Mouse (Mus musculus): ENCODE measurements around the gene Gprc5c.

Gprc5c gene

DNA sequence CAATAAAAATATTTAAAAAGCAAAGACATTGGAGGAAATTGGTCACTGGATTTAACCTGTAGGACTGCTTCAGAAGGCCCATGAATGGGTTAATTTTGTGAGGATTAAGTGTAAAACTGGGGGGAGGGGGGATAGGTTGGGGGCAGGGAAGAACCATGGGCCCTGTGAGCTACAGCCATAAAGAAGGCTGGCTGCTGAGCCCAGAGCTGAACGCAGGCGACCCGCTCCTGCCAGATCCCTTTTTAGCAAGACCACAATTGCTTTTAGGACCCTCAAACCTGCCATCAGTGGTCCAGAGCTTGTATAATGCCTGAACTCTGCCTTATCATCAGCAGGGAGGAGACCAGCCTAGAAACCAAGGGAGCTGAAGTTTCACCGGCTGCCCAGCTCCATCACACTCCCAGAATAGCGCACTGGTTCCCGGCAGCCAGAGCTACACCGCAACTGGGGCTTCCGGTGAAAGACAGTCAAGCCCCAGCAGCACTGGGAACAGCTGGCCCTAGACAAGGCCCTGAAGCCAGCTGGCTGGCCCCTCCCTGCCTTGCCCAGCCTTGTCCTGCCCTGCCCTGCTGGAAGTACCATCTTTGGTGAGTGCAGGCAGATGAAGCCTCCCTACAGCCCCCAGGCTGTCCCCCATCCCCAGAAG is 7.0 kb upstream of the Gprc5c start:
- DNase-seq (ENCODE audit: low spot score): peak; percentile 56

DNA sequence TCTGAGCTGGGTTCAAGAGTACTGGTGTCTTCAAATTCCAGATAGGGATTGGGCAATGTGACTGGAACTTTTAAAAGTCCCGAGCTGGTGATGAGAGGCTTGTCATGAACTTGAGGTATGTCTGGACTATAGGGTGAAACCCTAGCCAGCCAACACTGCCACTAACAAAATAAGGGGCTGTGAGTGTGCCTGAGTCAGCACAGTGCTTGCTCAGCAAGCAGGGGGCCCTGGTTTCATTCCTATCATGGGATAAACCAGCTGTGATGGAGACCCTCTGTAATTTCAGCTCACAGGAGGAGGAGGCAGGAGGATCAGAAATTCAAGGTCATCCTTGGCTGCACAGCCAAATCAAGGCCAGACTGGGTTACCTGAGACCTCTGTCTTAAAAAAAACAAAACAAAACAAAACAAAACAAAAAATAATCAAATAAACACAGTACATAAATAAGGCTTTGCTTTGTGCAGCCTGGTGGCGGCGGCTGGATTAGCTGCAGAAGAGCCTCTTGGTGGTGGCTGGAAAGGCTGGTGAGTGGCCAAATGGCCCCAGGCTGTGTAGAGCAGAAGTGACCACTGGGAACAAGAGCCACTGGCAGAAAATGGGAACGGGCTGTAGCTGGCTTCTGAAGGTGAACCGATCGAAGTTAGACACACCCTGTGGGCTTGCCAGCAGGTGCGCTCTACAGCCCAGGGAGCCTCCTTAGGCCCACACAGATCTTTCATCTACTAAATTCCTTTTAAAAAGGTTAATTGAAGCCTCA is 6.3 kb upstream of the Gprc5c start:
- no peak for DNase-seq (ENCODE audit: low spot score)

DNA sequence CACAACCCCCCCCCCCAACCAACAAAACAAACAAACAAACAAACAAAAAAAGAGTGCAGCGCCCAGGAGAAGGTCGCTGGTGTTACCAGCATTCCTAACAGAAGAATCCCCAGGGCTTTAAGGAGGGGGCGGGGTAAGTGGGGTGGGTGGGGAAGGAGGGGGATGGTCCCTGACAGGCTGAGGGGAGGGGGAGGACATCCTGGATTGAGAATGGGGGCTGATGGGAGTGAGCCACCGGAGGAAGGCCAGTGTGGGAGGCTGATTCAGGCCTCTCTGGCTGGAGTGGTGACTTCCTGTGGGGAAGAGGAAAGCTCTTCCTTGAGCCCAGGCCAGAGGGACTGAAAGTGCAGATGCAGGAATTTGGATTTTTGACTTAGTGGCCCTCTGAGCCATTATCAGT is 4.6 kb upstream of the Gprc5c start:
- DNase-seq (ENCODE audit: low spot score): no peak

DNA sequence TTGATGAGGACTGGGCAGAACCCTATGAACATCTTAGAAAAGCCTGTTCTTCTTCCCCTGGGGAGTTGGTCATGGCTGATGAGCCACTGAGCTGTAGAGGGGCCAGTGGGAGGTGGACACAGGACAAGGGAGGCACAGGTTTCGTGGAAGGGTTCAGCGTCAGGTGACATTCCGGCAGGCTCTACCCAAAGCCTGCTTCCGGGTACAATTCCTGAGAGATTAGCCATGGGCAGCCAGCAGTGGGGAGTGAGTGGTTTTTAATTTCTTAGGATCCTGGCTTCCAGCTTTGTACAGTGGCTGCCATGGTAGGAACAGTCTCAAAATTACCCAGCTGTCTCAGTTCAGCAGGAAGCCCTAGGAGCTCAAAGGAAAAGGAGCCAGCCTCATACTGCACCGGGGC is 3.9 kb upstream of the Gprc5c start:
- DNase-seq (ENCODE audit: low spot score): no peak

DNA sequence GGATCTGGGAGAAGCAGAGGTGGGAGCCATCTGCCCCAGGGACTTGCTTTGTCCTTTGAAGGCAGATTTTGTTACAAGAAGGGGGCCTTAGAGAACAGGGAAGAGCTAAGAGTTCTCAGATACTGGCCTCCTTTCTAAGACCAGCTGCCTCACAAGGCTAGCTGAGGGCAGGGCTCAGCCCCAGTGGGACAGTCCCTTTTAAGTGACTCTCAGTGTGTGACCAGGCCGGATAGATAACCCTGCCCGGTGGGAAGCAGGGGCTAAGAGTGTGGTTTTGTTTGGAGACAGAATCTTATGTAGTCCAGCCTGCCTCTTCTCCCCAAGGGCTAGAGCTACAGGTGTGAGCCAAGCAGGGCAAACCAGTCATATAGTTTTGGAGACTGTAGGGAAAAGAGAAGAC is 1.4 kb upstream of the Gprc5c start:
- DNase-seq (ENCODE audit: low spot score): no peak

DNA sequence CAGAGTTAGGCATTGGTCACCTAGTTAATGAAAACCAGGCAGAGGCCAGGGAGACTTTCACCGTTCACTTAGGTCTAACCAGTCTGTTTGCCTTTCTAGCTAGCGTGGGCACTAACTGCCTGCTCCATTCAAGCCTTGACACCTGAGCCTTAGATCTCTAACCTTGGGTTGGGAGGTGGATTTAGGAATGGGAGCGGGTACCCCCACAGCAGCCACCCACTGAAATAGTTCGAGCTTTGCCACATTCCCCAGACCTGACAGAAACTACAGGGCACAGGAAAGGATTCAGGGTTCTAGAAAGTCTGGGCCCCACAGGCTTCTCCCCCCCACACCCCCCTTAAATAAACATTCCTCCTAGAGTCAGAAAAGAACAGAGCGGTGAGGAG is 893 bp upstream of the Gprc5c start:
- DNase-seq (ENCODE audit: low spot score): no peak

DNA sequence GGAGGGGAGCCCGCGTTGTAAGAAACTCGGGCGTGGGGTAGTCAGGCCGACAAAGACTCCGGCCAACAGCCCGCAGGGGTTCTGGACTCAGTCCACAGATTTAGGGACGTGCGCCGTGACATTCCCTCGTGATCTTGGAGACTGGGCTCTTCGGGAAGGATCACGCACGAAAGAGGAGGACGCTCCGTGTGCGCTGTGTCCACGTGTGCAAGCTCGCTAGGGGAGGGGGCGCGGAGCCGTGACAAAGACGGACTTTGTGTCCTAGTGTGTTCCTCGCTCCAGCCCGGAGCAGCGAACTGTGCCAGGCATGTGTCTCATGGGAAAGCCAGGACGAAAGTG is 286 bp downstream of the Gprc5c start:
- DNase-seq (ENCODE audit: low spot score): peak; percentile 69

DNA sequence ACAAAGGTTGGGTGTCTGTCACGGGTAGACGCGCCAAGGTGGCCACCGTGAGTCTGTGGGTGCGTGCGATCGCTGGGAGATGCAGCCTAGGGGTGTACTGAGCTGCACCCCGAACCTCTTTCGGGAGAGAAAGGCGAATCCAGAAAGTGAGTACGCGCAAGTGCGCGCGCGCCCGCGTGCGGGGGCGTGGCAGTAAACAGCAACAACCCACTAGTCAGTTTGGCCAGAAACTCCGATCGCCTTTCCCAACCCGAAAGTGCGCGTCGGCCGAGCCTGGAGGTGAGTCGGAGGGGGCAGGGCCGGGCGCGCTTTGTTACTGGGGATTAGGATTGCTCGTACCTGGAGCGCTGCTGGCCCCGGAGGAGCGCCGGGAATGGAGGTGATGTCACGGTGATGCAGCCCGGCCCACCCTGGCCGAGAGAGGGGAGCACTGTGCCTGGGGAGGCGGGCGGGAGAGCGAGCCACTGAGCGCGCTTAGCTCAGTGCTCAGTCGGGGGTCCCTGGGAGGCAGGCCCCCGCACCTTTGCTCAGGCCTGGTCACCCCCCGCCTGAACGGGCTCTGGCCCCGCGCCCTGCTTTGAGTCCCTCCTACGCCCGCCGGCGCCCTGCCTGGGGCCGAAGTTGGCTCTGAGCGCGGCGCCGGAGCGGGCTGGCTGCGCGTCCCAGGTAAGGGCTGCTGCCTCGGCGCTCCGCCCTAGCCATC is 807 bp downstream of the Gprc5c start:
- peak; percentile 75 for DNase-seq (ENCODE audit: low spot score)

DNA sequence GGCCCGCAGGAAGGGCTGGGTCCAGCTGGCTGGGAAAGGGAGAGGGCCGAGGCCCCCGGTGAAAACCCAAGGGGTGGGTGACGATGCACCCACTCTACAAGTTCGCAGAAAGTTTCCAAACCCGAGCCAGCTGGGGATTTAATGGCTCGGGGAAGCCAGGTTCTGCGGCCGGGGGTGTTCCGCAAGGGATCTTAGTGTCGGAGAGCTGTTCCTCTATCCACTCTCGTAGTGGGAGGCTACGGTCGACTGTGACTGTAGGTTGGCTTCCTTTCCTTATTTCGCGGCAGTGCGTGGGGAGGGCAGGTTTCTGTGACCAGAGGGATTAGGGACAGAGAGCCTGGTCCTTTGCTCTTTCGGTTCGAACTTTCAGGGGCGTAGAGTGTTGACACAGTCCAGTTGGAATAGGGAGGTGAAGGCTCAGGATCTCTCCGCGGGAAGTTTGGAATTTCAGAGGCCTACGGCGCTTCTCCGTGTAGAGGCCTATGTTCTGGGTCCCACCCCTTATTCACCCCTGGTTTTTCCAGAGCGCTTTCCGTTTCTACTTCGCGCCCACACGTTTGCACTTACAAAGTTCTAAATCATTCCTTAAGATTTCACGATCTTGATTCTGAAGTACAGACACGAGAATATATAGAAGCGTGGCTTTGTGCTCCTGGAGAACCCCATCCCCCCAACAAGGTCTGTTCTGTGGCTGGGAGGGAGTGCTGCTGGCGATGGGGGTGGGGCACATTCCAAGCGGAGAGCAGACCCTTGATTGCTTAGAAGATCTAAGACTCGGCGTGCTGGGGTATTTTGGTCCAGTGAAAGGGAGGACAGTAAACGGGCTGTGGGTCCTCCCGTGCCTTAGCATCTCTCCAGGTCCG is 1.6 kb downstream of the Gprc5c start:
- peak; percentile 72 for DNase-seq (ENCODE audit: low spot score)

DNA sequence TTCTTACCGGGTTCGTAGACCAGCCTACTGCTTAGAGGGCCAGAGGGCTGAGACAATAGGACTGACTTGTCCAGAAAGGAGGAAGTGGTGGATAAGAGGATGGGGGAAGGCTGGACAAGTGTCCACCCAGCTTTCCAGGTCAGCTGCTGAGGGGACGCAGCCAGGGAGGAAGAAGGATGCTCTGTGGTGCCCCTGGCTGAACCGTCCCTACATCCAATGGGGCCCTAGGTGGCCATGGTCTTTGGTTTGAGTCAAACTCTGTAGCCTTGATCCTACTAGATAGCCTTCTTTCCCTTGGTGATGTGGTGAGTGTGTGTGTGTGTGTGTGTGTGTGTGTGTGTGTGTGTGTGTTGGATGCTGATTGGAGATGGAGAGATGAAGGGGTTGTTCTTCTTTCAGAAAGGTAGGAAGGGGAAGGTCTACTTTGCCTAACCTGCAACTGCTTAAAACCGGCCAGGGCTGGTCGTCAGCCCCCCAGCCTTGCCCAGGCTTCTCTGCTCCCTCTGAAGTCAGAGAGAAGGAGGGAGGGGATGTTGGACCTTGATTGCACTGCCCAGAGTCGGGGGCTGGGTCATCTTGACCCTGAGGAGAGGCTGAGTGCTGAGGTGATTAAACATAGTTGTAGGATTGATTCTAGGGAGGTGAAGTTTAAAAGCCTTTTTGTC is 2.4 kb downstream of the Gprc5c start:
- DNase-seq (ENCODE audit: low spot score): no peak

DNA sequence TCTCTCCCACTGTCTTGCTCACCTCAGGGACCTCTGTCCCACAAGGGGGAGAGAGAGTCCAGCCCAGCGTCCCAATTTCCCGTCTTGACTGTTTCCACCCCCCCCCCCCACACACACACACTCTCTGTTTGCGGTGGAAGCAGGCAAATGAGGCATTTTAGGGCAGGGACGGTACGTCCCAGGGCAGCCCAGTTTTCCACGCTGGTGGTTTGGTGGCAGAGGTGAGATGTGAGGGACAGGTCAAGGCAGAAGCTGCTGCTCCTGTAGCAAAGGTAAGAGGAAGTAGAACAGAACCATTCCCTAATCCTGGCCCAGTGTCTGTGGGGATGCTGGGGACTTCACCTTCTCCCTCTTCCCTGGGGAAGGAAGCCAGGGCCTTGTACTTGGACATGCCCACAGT is 3.6 kb downstream of the Gprc5c start:
- no peak for DNase-seq (ENCODE audit: low spot score)

DNA sequence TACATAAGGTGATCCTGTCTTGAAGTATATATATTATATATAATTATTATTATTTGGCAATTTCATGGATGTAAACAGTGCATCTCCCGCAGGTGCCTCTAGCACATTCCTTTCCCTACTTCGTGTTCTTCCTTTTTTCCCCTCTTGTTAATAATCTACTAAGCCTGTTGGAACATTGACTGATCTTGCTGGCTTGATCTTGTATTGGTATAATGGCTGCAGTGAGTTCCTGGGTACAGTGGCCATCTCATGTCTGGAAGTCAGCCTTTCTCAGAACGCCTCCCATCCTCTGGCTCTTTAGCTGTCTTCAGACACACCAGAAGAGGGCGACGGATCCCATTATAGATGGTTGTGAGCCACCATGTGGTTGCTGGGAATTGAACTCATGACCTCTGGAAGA is 5.2 kb downstream of the Gprc5c start:
- no peak for DNase-seq (ENCODE audit: low spot score)

DNA sequence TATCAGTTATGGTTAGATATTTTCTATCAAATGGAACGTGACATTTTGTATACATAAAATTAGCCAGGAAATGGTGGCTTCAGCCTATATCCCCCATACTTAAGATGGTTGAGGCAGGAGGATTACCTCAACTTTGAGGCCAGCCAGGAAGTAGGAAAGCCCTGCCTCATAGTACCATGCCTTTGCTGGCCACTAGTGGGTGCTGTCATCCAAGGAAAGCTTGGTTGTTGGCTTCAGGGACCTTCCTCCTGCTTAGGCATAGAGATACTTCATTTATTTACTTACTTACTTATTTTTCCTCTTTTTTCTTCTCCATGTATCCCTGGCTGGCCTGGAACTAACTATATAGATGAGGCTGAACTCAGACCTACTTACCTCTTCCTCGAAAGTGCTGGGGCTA is 7.7 kb downstream of the Gprc5c start:
- DNase-seq (ENCODE audit: low spot score): no peak

DNA sequence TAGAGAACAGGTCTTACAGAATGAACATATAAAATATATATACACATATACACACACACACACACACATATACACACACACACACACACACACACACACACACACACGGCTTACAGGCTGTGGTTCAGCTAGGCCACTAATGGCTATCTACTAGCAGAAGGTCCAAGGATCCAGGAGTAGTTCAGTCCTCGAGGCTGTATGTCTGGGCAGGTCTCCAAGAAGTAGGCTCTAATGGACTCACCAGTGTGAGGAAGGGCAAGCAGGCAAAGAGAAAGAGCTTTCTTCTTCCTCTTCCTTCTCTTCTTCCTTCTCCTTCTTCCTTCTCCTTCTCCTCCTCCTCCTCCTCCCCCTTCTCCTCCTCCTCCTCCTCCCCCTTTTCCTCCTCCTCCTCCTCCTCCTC is 10.1 kb downstream of the Gprc5c start:
- no peak for DNase-seq (ENCODE audit: low spot score)

DNA sequence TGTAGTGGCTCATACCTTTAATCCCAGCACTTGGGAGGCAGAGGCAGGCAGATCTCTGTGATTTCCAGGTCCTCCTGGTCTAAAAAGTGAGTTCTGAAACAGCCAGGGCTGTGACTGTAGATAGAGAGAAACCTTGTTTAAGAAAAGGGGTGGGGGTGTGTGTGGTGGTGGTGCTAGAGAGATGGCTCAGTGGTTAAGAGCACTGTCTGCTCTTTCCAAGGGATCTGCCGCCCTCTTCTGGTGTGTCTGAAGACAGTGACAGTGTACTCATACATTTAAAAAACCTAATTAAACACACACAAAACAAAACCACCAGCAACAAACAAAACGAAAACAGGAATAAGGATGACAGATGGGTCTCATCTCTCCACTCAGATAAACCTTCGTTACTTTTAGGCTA is 11.7 kb downstream of the Gprc5c start:
- DNase-seq (ENCODE audit: low spot score): no peak

DNA sequence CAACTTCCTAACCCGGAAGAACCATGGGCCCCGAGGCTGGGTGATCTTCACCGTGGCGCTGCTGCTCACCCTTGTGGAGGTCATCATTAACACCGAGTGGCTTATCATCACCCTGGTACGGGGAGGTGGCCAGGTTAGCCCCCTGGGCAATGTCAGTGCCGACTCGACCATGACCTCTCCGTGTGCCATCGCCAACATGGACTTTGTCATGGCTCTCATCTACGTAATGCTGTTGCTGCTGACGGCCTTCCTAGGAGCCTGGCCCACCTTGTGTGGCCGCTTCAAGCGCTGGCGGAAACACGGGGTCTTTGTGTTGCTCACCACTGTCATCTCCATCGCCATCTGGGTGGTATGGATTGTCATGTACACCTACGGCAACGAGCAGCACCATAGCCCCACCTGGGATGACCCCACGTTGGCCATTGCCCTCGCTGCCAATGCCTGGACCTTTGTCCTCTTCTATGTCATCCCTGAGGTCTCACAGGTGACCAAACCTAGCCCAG is 13.0 kb downstream of the Gprc5c start:
- DNase-seq (ENCODE audit: low spot score): no peak

DNA sequence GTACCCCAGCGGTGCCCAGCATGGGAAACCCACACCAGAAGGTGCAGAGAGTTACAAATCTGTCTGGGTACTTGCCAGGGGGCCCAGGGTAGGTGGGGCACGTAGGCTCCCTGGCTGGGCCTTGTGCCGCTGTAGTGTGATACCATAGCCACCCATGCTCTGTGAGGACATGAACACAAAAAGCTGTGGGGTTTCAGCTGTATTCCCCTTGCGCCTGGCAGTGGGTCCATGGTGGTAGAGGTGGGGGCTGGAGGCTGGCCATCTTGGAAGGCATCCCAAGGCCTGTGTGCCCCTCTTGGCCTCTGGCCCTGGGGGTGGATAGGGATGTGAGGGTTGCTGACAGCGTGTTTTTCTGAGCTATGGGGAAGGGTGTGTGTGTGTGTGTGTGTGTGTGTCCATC is 15.0 kb downstream of the Gprc5c start:
- DNase-seq (ENCODE audit: low spot score): no peak

DNA sequence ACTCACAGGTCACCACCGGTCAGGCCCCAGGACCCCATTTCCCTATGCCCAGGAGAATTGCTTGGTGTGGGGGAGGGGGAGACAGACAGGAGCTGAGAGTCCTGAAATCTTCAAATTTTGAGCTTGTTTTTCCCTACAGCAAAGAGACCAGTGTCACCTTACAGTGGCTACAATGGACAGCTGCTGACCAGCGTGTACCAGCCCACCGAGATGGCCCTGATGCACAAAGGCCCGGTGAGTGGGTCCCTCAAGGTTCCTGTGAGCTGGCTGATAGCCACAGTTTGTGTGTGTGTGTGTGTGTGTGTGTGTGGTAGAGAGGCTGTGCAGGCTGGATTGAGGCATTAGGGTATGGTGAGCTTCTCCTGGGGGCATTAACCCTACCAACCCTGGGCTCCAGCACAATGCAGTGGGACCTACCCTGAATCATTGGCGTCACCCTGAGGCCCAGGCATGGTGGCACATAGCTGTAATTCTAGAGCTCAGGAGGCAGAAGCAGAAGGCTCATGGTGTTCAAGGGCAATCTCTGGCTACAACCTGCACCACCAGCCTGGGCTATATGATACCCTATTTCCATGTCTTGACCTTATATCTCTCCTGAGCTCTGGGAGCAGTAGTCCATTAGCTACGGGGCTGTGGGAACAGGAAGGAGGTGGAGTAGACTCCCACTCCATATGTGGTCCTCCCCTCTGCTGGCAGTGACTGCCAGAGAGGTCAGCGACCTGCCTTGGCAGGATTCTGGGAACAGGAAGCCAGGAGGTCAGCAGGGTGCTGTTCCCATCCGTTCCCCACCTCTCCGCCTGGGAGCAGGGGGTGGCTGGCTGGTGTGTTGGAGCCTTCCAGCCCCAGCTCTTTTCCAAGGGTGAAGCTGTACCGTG is 15.8 kb downstream of the Gprc5c start:
- DNase-seq (ENCODE audit: low spot score): peak; percentile 70

DNA sequence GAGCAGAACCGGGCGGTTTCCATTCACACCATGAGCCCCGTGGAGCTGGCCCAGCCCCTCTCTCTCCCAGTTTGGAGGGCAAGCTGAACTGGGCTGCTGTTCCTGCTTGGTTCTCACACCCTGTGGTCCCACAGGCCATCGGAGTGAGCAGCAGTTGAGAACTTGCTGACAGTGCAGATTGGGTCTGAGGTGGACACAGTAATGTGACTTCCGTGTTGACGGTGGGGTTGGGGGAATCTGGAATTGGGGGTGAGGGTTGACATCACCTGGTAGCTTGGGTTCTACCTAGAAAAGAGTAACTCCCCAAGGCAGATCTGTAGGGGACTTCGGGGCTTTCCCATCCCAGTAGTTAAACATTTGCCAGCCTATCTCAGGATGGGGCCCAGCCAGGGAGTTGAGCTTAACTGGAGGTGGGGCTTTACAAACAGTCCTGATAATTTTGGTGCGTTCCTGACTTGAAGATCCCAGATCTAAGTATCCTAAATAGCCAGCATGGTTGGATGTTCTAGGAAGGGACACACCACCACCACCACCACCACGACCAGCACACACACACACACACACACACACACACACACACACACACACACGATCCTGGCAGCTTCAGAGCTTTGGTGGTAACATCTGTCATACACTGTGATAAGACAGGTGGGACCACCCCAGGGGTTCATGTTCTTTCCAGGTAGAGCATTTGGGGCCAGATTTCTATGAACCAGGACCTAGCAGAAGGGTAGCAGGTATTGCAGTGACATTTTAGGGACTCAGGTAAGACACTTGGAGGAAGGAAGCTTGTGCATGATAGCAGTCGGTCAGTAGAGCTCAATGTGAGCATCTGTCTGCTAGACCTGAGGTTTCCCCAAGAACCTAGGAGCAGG is 16.6 kb downstream of the Gprc5c start:
- no peak for DNase-seq (ENCODE audit: low spot score)

DNA sequence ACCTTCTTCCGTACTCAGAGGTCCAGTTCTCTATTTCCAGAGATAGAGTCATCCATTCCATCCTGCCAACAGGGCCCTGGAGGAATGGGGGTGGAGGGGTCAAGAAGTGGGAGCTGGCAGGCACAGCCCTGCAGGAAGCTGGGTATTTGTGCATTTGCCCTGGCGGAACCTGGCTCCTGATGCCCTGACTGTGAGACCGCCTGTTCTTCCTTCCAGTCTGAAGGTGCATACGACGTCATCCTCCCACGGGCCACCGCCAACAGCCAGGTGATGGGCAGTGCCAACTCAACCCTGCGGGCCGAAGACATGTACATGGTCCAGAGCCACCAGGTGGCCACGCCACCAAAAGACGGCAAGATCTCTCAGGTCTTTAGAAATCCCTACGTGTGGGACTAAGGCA is 17.3 kb downstream of the Gprc5c start:
- DNase-seq (ENCODE audit: low spot score): no peak

Data from embryo, embryonic 10 days (tissue).